Mouse (Mus musculus) lung, adult 2 months (tissue): ENCODE measurements around the gene Slc35b1.

Source experiments
- CTCF ChIP-seq: fragments of 200-500 bp; IDR thresholded peaks from 2 replicates; pipeline ENCODE4 v1.5.1; 2011; ENCODE audit warnings: mild to moderate bottlenecking, low read length, control low read depth; ENCODE audit not compliant: insufficient read depth
- POLR2A ChIP-seq: fragments of 200-500 bp; IDR thresholded peaks from 2 replicates; pipeline ENCODE4 v1.6.1; 2011; ENCODE audit warnings: low read depth, mild to moderate bottlenecking, control low read depth, low read length, borderline replicate concordance; ENCODE audit errors: extremely low read depth

GRCm38 (mm10) chr11:95379552-95379951 lies 4.9 kb upstream of the Slc35b1 start:
- no peak for TF ChIP-seq CTCF
- no peak for TF ChIP-seq POLR2A
